Mouse (Mus musculus): ENCODE measurements around the gene Serpina9.
"Not testable (repeated sequence)": the region's sequence is repeated elsewhere in the genome, so short reads cannot be mapped to it uniquely, and the experiment has no call there.

Serpina9 gene

GRCm38 (mm10) chr12:103989857-103990256, 23.7 kb downstream of the Serpina9 start, which contains the start of gene Serpina11:
Serpina11 (minus strand) TSS chr12:103989957.
- no peak for DNase-seq (ENCODE audit: low read depth, low spot score)

GRCm38 (mm10) chr12:103989514-103989767, 24.1 kb downstream of the Serpina9 start:
- DNase-seq (ENCODE audit: low read depth, low spot score), result no peak

GRCm38 (mm10) chr12:103988754-103989513, 24.6 kb downstream of the Serpina9 start:
- no peak for DNase-seq (ENCODE audit: low read depth, low spot score)

GRCm38 (mm10) chr12:103985868-103986267, 27.7 kb downstream of the Serpina9 start:
- DNase-seq (ENCODE audit: low read depth, low spot score), result no peak

GRCm38 (mm10) chr12:103984935-103985334, 28.6 kb downstream of the Serpina9 start:
- DNase-seq (ENCODE audit: low read depth, low spot score), result peak; percentile 77

GRCm38 (mm10) chr12:103981646-103982360, 31.8 kb downstream of the Serpina9 start:
- peak; percentile 78 for DNase-seq (ENCODE audit: low read depth, low spot score)

GRCm38 (mm10) chr12:103978294-103978693, 35.3 kb downstream of the Serpina9 start:
- peak; percentile 49 for DNase-seq (ENCODE audit: low read depth, low spot score)

GRCm38 (mm10) chr12:103977846-103978245, 35.7 kb downstream of the Serpina9 start:
- peak; percentile 60 for DNase-seq (ENCODE audit: low read depth, low spot score)

- no peak for DNase-seq (ENCODE audit: low read depth, low spot score)
Measured at GRCm38 (mm10) chr12:103977060-103977459, 36.5 kb downstream of the Serpina9 start.

GRCm38 (mm10) chr12:103971080-103971479, 42.5 kb downstream of the Serpina9 start:
- peak; percentile 63 for DNase-seq (ENCODE audit: low read depth, low spot score)

- DNase-seq (ENCODE audit: low read depth, low spot score), result no peak
Measured at GRCm38 (mm10) chr12:103969577-103970116, 43.9 kb downstream of the Serpina9 start.

GRCm38 (mm10) chr12:103966761-103967160, 46.8 kb downstream of the Serpina9 start:
- no peak for DNase-seq (ENCODE audit: low read depth, low spot score)

GRCm38 (mm10) chr12:103963288-103963687, 50.3 kb downstream of the Serpina9 start:
- DNase-seq (ENCODE audit: low read depth, low spot score), result peak; percentile 29

- DNase-seq (ENCODE audit: low read depth, low spot score), result peak; percentile 22
Measured at GRCm38 (mm10) chr12:103962860-103963259, 50.7 kb downstream of the Serpina9 start.

GRCm38 (mm10) chr12:103962337-103962736, 51.2 kb downstream of the Serpina9 start:
- DNase-seq (ENCODE audit: low read depth, low spot score), result no peak

- no peak for DNase-seq (ENCODE audit: low read depth, low spot score)
Measured at GRCm38 (mm10) chr12:103961716-103962115, 51.8 kb downstream of the Serpina9 start.

- no peak for DNase-seq (ENCODE audit: low read depth, low spot score)
Measured at GRCm38 (mm10) chr12:103958798-103959197, 54.8 kb downstream of the Serpina9 start, which contains the start of gene Serpina1e. Serpina1e (minus strand) TSS chr12:103958975.

- not testable (repeated sequence) for DNase-seq (ENCODE audit: low read depth, low spot score)
Measured at GRCm38 (mm10) chr12:103956555-103956954, 57.0 kb downstream of the Serpina9 start.

- DNase-seq (ENCODE audit: low read depth, low spot score), result not testable (repeated sequence)
Measured at GRCm38 (mm10) chr12:103952972-103953371, 60.6 kb downstream of the Serpina9 start.

- no peak for DNase-seq (ENCODE audit: low read depth, low spot score)
Measured at GRCm38 (mm10) chr12:103946243-103946642, 67.3 kb downstream of the Serpina9 start.

Data from brain, adult 2 months (tissue).